14 mouse cellular contexts compared by ENCODE assay signal in genomic region chr9:66020601-66021000, GRCm38 (mm10). TPM values are rescaled to one million over a fixed set of nuclear protein-coding genes. Genes with fewer than 3 reads are reported as not detected.
DNase-seq lines count a peak whose midpoint lies in the region.
"Had no signal": no experiment of that assay in that cellular context is flagged by ENCODE, and none has a peak within 500 bp of the region (broad histone marks: within the 10 kb centered on the region; RNA-seq: fewer than 3 reads in every experiment).

No protein-coding gene starts in this region.

- peak; percentile 68 to 74 for DNase-seq in adrenal gland, adult (ENCODE audit: inconsistent age in 2 of 2, low spot score in 1 of 2)
- DNase-seq in adrenal gland, adult 18-20 months (ENCODE audit: low spot score in 2 of 2): no peak
- DNase-seq in adrenal gland, adult 8-10 months: peak; percentile 38
- no peak for DNase-seq in adrenal gland, postnatal 25 days
- DNase-seq in adrenal gland, postnatal 10 days: peak; percentile 38
- peak; percentile 36 to 52 for DNase-seq in adrenal gland, postnatal 36 days
- DNase-seq in cerebellum, adult 18-20 months: no peak
- DNase-seq: B cell, adult 2 months; cerebellum, adult 11 months; cerebellum, adult 2 months; cerebellum, adult 9-10 months; cerebellum, postnatal 10 days; cerebellum, postnatal 25 days; forebrain, postnatal 0 days had no signal

RNA-seq across cellular contexts. Expression of gene Ppib, which starts 39.4 kb away (rescaled TPM):
- 100 to 1,000 TPM; 258 to 275 TPM for total RNA-seq in adrenal gland, adult 18-20 months (2021)
- total RNA-seq in adrenal gland, adult 8-10 months (2022): 100 to 1,000 TPM; 295 to 314 (median 303) TPM
- 297 and 304 TPM in 2 replicates for total RNA-seq in adrenal gland, postnatal 25 days (2021)
- total RNA-seq in adrenal gland, postnatal 10 days (2021): 100 to 1,000 TPM; 364 to 402 TPM
- total RNA-seq in adrenal gland, postnatal 36 days (2021): 100 to 1,000 TPM; 317 to 322 TPM

RNA-seq across cellular contexts. Expression of gene Snx22, which starts 48.9 kb away (rescaled TPM):
- under 1 TPM; 0.17 to 0.38 TPM for total RNA-seq in adrenal gland, adult 18-20 months (2021)
- total RNA-seq in adrenal gland, adult 8-10 months (2022): 1 to 10 TPM in 1 of 4 experiments, under 1 TPM in 3; 0.09 to 1.1 (median 0.60) TPM
- total RNA-seq in adrenal gland, postnatal 25 days (2021): 0.30 and 0.95 TPM in 2 replicates
- 1 to 10 TPM in 1 of 2 experiments, under 1 TPM in 1; 0.66 to 1.9 TPM for total RNA-seq in adrenal gland, postnatal 10 days (2021)
- total RNA-seq in adrenal gland, postnatal 36 days (2021): under 1 TPM; 0.26 to 0.30 TPM

Comparison
In these comparisons a context has a peak if more than half of its experiments do, and no peak if none do; other contexts are left out.
1. DNase-seq: peak in adrenal gland, adult (2 of 2), adrenal gland, adult 8-10 months (single experiment), adrenal gland, postnatal 10 days (single experiment) and adrenal gland, postnatal 36 days (2 of 2); none in adrenal gland, adult 18-20 months (0 of 2), adrenal gland, postnatal 25 days (single experiment) and cerebellum, adult 18-20 months (0 of 2).